Mouse (Mus musculus) gastrocnemius, postnatal 36 days (tissue): ENCODE measurements around the gene Pip5k1a. TPM values are rescaled to one million over a fixed set of nuclear protein-coding genes. Genes with fewer than 3 reads are reported as not detected.
"Not testable (repeated sequence)": the region's sequence is repeated elsewhere in the genome, so short reads cannot be mapped to it uniquely, and the experiment has no call there.

ENCODE experiments used
- DNase-seq, 2 experiments: peaks; one replicate each; pipeline ENCODE4 v3.0.0; 2022
- intact Hi-C: fragments of 180-260 bp; cut with DNase I; formaldehyde crosslinking; loops from one replicate; pipeline ENCODE4 v1.15.1; 2025
- total RNA-seq, 2 experiments: library from RNA; stranded (reverse); gene quantifications; 2 replicates each; pipeline ENCODE4 v1.2.3; 2021

Gene Pip5k1a
- total RNA-seq, 2 experiments from 2014 or later = 20.2 to 24.8 TPM

DNA sequence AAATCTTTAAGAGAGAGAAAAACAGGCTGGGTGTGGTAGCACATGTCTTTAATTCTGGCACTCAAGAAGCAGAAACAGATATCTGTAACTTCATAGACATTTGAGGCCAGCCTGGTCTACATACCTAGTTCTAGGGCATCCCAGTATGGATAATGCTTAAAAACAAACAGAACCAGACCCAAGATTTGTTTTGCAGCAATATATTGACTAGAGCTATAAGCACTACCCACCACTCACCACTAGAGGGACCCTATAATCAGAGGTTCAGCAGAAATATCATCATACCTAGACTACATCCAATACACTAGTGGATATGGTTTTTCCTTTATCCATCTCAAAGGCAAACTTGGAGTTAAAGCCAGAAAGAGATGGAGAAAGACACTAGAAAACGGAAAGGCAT lies 53.8 kb downstream of the Pip5k1a start:
- intact Hi-C loops = loop anchor here (5.0 to 10.0 kb wide), 3 partner anchors 54 to 202 kb away; partner anchors contain the start of genes Bnipl and Pip5k1a
- DNase-seq = no peak

DNA sequence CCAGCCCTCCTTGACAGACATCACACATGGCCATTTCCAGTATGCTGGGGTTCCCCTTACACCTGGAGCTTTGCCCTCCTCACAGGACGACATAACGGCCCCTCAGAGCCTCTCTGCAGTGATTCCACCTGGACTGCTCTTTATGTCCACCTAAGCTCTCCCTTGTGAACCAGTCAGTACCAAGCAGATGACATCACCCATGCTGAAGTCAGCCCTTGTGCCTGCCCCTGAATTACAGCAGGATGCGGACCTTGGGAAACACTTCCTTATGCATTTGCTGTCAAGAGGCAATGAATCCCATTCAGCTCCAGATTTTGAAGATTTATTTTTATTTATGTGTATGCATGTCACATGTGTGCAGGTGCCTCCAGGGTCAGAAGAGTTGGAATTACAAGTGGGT lies 58.8 kb downstream of the Pip5k1a start:
- DNase-seq = no peak
- intact Hi-C loops = no loop called here

DNA sequence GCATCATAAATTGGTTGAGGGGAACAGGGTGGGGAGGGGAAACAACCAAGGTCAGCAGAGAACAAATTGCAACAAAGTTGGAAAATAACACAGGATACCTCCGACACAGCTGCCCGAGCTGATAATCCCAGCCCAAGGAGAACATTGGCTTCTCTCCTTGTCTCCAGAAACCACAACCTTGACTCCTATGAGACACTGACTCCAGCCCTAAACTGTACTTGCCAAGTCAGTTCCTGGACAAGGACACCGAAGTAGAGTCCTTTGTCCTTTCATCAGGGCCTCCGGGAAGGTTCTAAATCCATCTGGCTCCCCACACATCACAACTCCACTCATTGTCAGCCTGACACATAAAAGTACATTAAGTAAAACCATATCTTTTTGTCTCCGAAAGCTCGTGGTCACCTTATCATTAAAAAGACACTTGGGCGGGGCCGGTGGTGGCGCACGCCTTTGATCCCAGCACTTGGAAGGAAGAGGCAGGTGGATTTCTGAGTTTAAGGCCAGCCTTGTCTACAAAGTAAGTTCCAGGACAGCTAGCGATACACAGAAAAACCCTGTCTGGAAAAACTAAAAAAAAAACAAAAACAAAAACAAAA lies 60.2 kb downstream of the Pip5k1a start:
- no peak for DNase-seq
- intact Hi-C loops = no loop called here

DNA sequence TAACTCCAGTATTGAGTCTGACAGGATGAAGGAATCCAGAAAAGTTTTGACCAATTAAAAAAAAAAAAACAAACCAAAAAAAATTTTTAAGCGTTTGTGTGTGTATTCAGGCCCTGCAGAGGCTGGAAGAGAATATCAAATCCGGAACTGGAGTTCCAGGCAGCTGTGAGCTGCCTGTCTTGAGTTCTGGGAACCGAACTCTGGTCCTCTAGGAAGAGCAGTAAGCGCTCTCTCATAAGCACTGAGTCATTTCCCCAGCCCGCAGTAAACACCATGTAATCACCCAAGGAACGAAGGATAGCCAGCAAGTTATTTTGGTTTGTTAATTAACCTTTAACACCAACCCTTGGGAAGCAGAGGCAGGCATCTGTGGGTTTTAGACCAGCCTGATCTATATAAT lies 63.5 kb downstream of the Pip5k1a start:
- no peak for DNase-seq
- intact Hi-C loops = no loop called here

DNA sequence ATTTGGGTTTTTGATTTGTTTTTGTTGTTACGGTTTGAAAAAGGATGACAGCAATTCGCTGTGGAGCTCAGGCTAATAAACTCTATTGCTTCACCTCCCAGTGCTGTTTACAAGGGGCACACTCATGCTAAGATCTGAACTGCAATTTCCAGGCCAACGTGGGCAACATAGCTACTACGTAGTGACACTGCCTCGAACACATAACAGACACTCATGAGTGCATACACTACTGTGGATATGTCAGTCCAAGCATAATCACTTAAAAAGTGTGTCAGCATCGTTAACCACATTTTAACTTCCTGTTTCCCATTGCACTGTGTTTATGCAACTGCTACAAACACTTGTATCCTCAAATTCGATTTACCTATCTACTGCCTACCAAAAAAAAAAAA lies 63.9 kb downstream of the Pip5k1a start:
- no peak for DNase-seq
- intact Hi-C loops = no loop called here

DNA sequence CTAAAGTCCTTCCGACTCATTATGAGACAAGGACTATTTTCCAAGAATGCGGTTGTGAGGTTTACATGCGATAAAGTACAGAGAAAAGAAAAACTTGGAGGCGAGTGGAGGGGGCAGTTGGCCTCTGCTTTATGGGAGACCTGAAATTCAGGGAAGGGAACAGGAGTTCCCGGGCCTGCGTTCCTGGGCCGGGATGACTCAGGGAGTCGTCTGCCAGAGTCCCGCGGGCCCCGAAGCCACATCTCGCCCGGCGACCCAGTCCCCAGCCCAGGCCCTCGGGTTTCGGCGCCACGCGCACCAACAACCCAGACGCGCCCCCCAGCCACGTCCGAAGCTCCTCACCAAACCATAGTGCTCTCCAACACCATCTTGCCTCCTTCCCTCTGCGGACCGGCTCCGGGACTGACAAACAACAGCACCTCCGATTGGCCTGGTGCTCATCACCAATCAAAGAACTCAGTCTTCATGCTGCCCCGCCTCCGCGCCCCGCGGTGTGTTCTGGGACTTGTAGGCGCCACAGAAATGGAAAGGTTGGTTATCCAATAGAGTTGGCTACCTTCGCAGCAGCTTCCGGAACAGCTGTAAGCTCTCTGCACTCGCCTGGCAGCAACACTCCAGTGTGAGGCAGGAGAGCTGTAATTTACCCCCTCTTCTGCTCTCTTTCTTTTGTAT lies 64.4 kb downstream of the Pip5k1a start, which contains the start of gene Psmd4:
Psmd4 (minus strand) TSS at position 449 of the 672 bp plus-strand sequence.
- DNase-seq = peak; percentile 95 to 96
- intact Hi-C loops = no loop called here

DNA sequence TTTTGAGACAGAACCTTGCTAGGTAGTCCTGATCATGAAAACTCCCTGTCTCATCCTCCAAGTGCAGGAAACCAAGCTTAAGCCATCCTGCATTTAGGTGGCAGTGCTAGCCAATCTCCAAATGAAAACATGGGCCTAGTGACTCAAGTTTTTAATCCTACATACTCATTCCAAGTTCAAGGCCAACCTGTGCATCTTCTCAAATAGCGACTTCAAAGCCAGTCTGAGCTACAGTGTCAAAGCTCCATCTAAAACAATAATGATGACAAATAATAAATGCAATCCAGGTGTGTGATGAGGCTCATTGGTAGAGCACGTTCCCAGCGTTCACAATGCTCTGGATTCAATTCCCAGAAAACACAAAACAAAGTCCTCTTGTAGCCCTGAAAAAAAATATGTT lies 65.1 kb downstream of the Pip5k1a start:
- no peak for DNase-seq
- intact Hi-C loops = no loop called here

DNA sequence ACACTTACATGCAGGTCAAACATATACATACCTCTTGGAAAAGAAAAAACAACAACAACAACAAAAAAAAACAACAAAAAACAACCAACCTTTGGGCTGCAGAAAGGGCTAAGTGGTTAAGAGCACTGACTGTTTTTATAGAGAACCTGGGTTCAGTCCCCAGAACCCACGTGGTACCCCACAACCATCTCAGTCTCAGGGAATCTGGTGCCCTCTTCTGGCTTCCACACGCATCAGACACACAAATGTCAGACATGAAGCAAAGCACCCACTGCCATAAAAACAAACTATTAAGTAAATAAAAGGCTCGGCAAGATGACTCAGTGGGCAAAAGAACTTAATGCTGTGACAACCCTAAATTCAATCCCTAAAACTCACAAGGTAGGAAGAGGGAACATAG lies 76.8 kb downstream of the Pip5k1a start:
- DNase-seq = no peak
- intact Hi-C loops = no loop called here

DNA sequence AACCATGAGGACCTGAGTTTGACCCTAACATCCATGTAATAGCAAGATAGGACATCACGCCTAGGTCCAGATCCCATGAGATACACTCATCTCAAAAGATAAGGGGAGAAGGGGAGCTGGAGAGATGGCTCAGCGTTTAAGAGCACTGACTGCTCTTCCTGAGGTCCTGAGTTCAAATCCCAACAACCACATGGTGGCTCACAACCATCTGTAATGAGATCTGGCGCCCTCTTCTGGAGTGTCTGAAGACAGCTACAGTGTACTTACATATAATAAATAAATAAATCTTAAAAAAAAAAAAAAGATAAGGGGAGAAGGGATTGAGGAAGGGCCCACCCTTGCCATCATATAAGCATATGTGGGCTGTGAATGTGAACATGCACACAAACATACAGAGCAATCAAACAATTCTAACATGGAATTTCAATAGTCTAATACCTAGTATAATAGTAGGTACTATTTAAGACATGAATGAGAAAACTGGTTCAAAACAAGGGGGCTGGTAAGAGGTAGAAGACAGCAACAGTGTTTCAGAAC lies 77.4 kb downstream of the Pip5k1a start:
- DNase-seq, intact Hi-C loops: not testable (repeated sequence)

DNA sequence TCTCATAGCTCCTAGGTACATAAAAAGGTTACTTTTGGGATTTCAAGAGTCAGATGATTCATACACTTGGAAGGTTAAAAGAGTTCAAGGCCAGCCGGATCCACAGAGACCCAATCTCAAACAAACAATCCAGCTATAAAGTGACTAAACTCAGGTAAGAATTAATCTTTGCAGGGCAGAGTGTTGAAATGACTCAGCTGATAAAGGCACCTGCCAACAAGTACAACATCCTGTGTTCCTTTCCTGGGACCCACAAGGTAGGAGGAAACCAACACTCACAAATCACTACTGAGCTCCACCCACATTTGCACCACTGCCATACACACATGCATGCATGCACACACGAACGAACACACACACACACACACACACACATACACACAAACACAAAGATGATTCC lies 78.1 kb downstream of the Pip5k1a start:
- DNase-seq = no peak
- intact Hi-C loops = no loop called here

DNA sequence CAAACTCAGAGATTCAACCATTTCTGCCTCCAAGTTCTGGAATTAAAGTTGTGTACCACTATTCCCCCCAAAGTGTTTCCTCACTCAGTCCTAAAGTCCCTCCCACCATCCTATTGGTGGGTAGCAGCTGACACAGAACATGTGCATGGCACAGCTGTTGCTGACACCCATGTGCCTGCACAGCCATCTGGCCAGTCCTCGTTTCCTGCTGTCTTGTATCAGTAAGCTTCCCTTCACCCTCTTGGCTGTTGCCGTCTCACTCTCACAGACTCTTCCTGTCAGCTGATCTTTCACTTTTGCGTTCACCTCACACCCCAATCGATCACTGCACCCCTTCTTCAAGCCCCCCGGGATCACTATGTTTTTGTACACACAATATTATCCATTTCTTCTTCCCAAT lies 79.0 kb downstream of the Pip5k1a start:
- intact Hi-C loops = no loop called here

DNA sequence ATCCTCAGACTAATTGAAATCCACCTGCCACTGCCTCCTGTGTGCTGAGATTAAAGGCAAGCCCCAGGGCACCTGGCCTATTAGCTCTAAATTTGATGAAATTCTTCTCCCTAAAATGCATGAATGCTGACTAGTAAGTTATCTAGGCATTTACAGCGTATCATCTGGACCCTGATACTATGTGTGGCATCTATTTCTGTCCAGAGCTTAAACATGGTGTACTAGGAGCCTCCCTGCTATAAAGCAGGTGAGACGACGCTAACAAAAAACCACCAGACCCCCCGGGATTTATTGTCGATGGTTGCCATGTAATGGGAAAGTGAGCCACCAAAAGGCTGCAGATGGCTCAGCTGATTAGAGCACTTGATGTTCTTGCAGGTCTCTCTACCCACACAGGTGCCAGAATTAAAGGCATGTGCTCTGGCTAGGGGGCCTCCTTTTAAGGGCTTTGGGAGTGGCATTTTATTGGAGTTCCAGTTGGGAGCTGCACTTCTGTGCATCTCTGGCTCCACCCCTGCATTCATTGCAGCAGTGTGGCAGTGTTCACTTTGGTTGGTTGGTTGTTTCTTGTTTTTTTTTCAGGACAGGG lies 79.6 kb downstream of the Pip5k1a start:
- intact Hi-C loops = no loop called here

More for the DNA sequence above, 79.0 kb downstream of the Pip5k1a start:
- no peak for DNase-seq

DNA sequence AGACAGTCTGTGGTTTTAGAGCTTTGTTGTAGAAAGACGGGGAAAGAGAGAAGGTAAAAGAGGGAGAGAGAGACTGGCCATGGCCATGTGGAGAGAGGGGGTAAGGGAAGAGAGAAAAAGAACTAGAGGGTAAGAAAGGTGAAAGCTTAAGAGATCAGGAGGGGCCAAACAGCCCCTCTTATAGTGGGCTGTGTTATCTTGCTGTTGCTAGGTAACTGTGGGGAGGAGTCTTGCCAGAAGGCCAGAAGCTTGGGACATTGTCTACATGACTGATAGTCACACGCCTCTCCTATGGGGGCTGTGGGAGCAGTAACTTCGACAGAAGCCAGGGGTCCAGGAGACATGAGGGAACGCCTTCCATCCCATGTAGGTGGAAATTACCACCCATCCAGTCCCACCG lies 81.5 kb downstream of the Pip5k1a start:
- intact Hi-C loops = no loop called here
- no peak for DNase-seq

More for the DNA sequence above, 79.6 kb downstream of the Pip5k1a start:
- DNase-seq = no peak

DNA sequence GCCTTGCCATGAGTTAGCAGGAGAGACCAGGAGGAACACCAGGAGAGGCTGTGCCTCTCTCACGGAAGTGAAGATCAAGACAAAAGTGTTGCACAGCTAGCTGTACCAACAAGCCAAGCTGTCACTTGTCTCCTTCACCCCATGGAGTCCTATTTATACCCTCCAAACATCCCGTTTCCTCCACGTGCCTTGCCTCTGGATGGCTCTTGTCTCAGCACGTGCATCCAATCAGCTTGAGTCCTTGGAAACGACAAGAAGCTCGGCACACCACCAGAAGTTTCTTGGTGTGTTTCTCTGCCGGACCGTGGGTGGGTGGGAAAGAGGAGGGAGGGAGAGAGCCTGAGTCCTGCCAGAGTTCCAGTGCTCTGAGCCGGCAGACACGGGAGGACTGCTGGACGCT lies 82.2 kb downstream of the Pip5k1a start:
- no peak for DNase-seq
- intact Hi-C loops = no loop called here

DNA sequence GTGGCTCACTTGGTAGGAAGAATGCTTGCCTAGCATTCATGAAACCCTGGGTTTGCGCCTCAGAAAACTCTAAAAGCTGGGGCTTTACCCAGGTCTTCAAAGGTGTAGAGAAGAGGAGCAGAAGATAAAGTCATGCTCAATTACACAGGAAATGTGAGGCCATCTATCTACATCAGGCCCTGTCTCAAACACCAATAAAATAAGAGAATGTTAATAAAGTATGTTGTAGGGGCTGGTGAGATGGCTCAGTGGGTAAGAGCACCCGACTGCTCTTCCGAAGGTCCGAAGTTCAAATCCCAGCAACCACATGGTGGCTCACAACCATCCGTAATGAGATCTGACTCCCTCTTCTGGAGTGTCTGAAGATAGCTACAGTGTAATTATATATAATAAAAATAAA lies 85.8 kb downstream of the Pip5k1a start:
- intact Hi-C loops = not testable (repeated sequence)

DNA sequence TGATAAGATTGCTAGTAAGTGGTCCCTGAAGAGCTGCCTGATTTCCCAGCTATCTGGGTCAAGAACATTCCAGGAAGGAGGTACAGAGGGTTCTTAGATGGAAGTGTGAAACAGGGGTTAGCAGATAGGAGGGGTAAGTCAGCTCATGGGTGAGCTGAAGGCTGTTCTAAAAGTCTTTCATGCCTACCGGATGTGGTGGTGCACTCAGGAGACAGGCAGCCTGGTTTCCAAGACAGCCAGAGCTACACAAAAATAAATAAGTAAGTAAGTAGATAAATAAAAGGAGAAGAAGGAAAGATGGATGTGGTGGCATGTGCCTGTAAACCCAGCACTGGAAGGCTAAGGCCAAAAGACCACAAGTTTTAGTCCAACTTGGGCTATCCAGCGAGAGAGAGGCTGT lies 88.0 kb downstream of the Pip5k1a start:
- intact Hi-C loops = no loop called here
- no peak for DNase-seq

More for the DNA sequence above, 85.8 kb downstream of the Pip5k1a start:
- DNase-seq = not testable (repeated sequence)

DNA sequence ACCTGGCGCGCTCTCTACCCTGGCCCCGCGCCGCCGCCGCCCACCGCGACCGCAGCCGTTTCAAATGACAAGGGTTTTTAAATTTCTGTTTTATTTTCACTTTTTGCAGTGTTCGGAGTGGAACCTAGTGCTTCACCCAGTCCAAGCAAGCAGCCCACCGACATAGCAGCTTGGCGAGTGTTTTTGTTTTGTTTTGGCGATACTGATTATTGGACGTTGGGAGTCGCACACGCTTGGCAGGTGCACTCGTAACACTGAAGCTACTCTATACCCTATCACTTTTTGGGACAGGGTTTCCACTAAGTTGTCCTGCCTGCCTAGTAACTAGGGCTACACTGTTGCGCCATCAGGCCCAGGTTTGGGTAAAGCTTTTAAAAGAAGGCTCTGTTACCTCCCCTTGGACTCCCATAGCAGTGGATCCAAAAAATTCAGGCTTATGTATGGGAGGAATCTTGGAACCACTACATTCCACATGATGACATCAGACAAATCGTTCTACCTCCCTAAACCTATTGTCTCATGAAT lies 90.1 kb downstream of the Pip5k1a start:
- DNase-seq = no peak
- intact Hi-C loops = no loop called here

DNA sequence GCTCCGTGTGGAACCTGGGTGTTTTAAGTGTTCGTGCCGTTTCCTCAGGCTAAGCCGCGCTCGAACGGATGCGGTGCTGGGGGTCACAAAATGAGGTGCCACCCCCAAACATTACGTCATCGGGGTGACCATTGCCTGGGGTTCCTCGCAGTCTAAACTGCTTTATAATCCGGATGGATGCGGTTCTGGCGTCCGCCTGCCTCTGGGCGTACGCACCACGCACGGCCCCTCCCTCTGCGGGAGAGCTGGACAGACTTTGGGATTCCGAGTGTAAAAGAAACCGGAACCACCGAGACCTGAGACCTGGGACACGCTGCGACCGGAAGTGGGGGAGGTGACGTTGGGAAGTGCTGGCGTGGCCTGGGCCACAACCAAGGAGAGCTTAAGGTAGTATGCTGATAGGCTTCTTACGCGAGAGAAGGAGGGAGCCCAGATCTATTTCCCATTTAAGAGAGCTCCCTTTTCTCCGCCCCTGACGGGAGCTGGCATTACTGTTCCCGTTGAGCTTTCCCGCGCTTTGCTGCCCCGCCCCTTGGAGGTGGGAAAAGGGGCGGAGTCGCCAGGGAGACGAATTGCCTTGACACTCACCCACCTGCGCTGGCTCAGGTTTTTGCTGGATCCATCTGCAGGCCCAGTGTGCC lies 90.7 kb downstream of the Pip5k1a start:
- intact Hi-C loops = no loop called here
- DNase-seq = peak; percentile 89 to 91

DNA sequence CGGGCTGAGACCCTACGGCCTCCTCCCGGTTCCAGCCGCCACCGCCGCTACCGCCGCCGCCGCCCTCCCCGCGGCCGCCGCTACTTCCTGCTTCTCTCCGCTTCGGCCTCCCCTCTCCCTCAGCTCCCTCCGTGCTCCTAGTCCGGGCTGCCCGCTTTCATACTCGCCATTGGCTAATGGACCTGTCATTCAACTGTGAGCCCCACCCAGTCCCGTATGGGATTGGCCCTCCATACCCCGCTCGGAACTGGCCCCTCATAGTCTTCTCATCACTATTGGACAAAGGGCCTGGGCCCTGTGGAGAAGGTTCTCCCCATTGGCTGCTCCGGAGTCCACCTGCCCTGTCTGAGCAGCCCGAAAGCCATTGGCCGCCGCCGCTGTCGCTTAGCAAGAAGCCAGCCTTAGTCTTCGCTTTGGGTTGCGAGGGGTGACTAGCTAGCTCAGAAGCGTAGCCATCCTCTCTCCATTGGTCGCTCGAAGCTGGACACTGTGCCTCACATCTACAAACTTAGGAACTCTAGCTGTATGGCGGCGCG lies 91.3 kb downstream of the Pip5k1a start, which contains the start of gene Zfp687:
Zfp687 (minus strand) TSS at position 112 of the 536 bp plus-strand sequence.
- DNase-seq = peak; percentile 99 to 100
- intact Hi-C loops = no loop called here

DNA sequence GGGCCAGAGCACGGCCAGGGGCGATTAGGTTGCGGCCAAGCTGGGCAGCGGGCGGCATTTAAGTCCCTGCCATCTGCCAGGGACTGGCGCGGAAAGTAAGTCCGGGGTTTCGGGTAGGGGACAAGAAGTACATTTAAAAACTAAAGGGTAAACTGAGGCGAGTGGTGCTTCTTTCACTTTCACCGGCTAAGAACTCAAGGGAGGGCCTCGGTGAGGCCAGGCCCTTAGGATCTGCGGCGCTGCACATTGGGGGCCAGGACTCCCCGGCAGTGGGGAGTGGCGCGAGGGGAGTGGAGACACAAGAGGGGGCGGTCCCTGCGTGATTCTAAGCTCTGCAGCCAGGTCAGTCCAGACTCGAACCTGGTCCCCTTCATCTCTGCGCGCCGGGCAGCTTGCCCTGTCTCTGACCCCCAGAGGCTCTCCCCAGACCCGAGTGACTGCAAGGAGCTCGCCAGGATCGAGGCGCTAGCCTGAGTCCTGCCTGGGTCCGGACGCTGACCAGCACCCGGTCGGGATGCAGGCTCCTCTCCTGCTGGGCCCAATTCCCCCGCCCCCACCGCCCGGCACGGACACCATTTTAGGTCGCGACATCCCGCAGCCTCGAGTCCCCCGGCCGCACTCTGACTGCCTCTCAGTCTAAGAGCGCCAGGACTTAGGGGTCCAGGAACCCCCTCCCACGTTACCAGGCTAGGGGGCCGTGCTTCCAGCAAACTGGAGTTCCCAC lies 92.1 kb downstream of the Pip5k1a start:
- DNase-seq = peak; percentile 26 to 55
- intact Hi-C loops = no loop called here
